Mouse (Mus musculus) brain, adult 2 months (tissue): ENCODE measurements around the gene Amy1.
"Not testable (repeated sequence)": the region's sequence is repeated elsewhere in the genome, so short reads cannot be mapped to it uniquely, and the experiment has no call there.

Source experiments
- DNase-seq: peaks from one replicate; pipeline ENCODE4 v3.0.0; 2011; ENCODE audit warnings: low read depth, low spot score

Amy1 gene

DNA sequence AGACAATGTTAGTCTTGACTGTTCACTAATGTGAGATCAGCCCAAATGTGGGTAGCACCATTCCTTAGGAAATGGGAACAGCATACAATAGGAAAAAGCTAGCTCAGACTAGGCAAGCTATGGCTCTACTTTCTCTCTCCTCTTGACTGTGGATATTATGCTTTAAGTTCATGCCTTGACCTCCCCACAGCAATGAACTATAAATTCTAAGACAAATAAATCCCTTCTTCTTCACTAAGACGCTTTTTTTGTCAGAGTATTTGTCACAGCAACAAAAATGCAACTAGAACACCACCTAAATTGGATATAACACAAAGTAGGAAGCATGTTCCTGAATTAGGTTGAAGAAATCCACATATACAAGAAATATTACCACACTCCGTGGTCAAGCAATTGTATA is at the start of gene Amy1:
Amy1 (minus strand) TSS at position 101 of the 400 bp plus-strand sequence.
- no peak for DNase-seq

DNA sequence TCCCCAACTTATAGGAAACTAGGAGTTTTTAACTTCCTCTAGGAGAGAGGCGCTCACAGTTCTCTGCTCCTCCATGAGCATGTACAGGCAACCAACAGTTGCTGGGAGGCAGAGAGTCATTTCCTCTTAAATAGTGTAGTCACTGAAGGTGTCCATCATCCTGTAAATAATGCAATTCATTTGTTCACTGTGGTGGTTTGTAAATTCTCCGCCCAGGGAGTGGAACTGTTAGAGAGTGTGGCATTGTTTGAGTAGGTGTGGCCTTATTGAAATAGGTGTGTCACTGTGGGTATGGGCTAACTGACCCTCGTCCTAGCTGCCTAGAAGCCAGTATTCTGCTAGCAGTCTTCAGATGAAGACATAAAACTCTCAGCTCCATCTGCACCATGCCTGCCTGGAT is 47.8 kb upstream of the Amy1 start:
- DNase-seq, result no peak

DNA sequence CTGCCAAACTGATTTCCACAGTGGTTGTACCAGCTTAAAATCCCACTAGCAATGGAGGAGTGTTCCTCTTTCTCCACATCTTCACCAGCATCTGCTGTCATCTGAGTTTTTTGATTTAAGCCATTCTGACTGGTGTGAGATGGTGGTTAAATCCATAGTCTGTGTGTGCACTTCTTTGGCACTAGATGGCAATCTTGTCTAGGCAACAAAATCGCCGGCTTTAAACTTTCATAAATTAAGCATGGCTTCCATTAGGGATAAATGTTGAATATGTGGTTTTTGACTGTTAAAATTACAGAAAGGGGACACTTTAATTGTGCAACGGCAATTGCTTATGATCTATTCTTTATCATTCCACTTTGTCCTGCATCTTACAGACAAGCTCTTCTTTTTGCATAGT is 44.9 kb upstream of the Amy1 start:
- peak; percentile 61 for DNase-seq

DNA sequence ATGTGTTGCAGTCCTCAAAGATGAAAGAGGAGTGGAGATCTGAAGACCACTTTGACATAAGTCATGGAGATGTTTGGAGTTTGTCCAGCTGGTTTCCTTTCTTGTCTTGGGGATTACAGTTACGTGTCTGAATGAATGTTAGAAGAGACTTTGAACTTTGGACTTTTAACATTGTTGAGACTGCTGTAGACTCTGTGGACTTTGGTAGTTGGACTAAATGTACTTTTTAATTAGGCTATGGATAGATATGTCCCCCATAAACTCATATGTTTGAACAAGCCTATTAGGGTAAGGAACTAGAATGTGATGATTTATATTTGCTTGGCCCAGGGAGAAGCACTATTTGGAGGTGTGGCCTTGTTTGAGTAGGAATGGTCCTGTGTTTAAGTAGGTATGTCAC is 33.0 kb upstream of the Amy1 start:
- no peak for DNase-seq

DNA sequence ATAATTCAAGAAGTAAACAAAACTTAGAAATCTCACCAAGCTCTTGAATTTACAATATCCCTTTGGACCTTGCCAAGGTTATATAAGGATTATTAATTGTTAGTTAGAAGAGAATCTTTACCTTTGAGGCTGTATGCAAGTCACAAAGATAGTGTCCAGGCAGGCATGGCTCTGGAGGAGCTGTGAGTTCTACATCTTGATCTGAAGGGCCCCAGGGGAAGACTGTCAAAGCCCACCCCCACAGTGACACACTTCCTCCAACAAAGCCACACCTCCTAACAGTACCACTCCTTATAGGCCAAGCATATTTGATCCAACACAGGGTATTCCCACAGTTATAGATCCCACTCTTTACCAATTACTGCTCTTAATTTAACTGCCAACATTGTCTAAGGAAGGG is 27.7 kb upstream of the Amy1 start:
- DNase-seq, result no peak

DNA sequence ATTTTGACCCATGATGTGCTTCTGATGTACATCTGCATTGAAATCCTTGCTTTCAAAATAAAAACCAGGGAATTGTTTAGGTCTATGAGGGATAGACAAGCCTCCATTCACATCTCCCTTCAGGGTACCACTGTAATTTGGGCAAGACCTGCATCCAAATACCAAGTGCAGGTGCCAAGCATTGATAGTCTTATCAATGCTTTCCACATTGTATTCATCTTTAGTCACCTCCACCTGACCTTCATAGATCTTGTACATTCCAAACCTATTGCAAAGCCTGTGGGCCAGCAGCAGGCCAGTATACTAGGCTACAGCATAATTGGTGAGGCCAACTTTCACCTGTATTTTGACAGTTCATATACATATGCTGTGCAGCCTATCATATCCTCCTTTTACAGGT is 25.1 kb upstream of the Amy1 start:
- DNase-seq, result no peak

DNA sequence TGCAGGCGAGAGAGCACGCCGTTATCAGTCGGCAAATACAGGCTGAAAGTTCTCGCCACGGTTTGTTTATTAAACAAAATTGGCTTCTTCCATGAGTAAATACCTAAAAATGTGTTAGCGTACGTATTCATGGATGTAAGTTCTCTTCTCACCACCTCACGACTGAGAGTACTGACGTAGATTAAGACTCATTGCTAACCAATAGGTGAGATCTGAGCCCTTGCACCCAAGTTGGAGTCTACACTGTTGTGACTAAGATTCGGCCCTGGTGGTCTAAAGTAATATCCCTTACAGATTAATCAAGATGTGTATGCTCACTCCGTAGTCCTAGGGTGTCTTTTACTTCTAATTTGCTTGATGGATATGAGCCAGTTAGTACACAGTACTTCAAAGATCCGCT is 24.1 kb upstream of the Amy1 start:
- peak; percentile 36 for DNase-seq

DNA sequence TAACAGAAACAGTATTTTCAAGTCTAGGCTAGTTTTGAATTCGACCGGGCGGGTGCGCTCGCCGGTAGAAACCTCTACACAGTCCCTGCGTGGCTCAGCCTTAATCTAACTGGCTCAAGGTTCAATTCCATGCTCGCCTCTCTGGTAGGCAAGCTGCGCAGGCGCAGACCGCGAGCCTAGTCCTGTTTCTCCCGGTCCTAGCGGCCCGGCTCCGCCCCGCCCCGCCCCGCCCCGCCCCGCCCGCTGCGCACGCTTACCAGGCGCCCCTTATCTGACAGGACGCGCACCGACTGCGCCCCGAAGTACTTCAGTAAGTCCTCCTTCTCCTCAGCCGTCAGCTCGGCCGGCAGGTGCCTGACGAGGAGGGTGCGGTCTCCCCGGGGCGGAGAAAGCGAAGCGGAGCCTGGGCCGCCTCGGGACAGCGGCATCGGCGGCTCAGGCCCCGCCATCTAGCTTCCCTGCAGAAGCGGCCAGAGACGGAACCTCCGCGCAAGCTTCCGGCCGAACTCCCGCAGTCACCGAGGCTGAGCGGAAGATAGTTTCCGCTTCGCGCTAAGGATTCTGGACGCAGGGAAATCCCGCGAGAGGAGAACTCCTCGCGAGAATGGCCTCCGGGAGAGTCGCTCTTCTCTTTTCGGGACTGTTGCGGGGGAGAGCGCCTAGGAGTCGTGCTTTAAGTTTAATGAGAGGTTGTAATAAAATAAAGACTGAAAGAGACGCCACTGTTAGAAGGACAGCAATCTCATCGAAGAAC is 23.3 kb upstream of the Amy1 start, which contains the start of gene Rnpc3:
Rnpc3 (minus strand) TSS at position 544 of the 754 bp plus-strand sequence.
- DNase-seq, result peak; percentile 99

DNA sequence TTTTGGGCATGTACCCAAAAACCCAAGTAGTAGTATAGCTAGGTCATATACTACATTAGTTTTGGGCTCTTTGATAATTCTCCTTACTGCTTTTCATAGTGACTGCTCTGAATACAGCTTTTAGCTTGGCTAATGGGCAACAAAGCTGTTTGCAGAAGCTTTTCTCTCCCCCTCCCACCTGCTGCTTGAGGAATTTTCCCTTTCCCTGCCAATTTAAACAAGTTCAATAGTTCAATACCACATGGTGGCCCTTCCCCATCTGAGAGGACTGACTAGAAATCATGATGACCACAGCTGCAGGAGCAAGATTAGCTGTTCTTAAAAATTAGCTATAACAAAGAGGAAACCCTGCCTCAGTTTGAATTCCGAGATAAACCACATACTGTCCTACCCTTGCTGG is 15.7 kb downstream of the Amy1 start:
- peak; percentile 4 for DNase-seq

DNA sequence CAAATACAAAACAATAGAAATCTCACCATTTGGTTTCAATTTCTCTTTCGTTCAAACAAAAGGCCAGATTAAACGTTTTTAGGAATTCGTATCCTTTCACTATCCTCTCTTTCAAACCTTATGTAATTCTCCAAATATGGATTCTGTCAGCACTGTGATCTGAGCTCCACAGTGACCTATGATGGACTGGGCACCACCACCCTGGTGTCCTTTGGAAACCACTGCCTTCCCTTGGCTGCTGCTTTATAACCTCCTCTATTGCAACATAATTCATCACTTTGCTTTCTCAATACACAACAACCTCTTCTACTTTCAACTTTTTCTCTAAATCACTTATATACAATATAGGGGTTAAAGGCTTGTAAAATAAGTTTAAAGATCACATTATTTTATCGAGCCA is 31.9 kb downstream of the Amy1 start:
- DNase-seq, result no peak

DNA sequence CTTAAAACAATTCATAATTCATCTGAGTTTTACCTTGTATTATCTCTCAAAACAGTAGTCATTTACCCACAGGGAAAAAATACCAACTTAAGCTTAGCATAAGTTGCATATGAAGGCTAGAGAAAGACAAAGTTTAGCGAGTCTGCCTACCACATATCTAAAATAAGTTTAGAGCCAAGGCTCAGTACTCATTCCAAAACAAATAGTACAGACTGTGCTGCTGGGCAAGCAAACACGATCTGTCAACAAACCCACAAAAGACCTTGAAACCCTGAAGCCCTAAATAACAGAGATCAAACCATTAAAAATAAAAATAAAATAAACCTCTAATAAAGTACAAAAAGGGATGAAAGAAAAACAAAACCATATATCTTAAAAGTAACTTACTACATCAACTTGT is 32.4 kb downstream of the Amy1 start:
- DNase-seq, result no peak

DNA sequence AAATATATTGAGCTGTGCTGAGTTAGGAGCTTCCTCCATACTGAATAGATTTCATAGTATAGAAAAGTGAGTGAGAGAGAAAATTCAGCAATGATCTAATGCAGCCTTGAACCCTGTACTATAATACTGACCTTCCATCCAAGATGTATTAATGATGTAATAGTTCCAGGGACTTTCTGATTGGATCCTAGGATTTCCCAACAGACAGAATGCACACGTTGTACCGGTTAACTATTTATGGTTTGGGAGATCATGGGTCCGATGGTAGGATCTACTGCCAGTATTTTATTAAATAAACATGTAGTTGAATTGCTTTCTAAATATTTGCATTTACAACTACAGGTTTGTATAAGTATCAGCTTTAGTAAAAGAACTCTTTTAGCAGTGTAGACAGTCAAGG is 34.3 kb downstream of the Amy1 start:
- no peak for DNase-seq

DNA sequence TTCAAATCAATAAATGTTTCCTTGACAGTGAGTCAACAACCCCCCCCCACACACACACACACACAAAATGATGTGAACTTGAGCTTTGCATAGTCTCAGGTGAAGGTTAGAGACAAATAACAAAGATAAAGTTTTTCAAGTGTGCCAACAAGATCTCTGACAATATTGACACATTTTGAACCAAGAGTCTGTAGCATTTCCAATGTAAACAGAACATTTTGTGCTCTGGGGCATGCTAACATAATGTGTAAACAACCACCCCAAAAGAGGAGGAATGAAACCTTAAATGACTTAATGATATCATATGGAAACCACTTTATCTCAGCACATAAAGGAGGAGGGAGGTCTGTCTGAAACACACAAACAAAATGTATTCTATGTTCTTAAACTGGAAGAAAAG is 66.8 kb downstream of the Amy1 start:
- no peak for DNase-seq

DNA sequence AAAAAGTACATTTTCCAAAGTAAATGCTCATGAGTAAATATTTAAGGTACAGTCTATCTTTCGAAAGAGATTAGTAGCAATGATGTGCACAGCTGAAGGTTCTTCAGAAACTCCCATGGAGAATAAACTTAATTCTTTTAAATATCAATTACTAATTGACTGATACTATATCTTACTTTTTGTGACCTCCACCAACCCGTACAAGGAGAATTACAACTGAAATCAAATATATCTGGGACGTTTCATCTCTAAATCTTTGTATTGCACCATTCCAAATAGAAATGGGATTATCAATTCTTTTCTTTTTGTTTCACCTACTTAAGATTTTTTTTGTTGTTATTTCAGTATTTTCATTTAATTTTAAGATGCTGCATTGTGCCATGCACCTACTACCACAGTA is 74.2 kb downstream of the Amy1 start, which contains the start of gene Amy2a1:
Amy2a1 (minus strand) TSS at position 101 of the 400 bp plus-strand sequence.
- DNase-seq, result not testable (repeated sequence)
